Mouse (Mus musculus): ENCODE measurements around the gene Rassf1. TPM values are rescaled to one million over a fixed set of nuclear protein-coding genes. Genes with fewer than 3 reads are reported as not detected.

The Rassf1 gene
- polyA plus RNA-seq, 1 experiment from 2014 or later, result 54.1 TPM

DNA sequence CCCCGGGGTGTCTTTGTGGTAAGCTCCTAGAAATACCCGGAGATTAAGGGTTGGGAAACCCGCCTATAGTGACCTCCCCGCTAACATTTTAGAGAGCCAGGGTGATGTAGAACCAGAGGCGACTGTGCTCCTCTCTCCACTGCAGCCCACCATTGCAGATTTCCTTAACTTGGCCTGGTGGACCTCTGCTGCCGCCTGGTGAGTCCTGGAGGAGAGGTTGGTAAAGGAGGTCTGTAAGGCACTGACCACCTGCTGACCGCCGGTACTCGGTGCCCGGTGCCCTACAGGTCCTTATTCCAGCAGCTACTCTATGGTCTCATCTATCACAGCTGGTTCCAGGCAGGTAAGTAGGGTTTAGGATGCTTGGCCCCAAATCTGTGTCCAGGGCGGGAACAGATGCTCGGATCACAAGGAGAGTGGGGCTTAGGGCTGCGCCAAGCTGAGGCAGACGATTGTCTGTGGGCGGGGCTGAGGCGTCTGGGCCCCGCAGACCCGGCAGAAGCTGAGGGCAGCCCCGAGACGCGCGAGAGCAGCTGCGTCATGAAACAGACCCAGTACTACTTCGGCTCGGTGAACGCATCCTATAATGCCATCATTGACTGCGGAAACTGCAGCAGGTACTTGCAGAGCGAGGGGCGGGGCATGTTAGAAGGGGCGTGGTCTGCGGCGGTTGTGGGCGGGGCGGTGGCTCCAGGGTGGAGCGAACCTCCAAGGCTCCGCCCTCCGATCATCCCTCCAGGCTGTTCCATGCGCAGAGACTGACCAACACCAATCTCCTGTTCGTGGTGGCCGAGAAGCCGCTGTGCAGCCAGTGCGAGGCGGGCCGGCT, 24.9 kb upstream of the Rassf1 start:
- ATAC-seq (ENCODE audit: insufficient read depth) (peak; percentile 72), DNase-seq (peak; percentile 77)
- Histone ChIP-seq H3K4me2 (peak overlapping the region; percentile 70), H3K9ac (no peak overlapping the region), H3K4me3 (ENCODE audit: low read depth, low read length) (peak overlapping the region; percentile 34), H3K36me3 (ENCODE audit: insufficient read depth) (no peaks in the 10 kb centered on the region), H3K27ac (ENCODE audit: low read depth) (no peak overlapping the region), H3K9me3 (ENCODE audit: low read depth, low read length) (no peaks in the 10 kb centered on the region), H3K27me3 (ENCODE audit: insufficient read depth, low read length) (peaks cover 26% of the 10 kb centered on the region), H3K4me1 (ENCODE audit: insufficient read depth) (0 out of 2 replicates have a peak, but pooled peaks cover 7% of the 10 kb centered on the region)
- 6% methylated on average over 44 of the region's 44 CpGs for WGBS
- no peak for TF ChIP-seq CTCF (IDR thresholded peaks at IDR 0.05; ENCODE audit: low read depth)

DNA sequence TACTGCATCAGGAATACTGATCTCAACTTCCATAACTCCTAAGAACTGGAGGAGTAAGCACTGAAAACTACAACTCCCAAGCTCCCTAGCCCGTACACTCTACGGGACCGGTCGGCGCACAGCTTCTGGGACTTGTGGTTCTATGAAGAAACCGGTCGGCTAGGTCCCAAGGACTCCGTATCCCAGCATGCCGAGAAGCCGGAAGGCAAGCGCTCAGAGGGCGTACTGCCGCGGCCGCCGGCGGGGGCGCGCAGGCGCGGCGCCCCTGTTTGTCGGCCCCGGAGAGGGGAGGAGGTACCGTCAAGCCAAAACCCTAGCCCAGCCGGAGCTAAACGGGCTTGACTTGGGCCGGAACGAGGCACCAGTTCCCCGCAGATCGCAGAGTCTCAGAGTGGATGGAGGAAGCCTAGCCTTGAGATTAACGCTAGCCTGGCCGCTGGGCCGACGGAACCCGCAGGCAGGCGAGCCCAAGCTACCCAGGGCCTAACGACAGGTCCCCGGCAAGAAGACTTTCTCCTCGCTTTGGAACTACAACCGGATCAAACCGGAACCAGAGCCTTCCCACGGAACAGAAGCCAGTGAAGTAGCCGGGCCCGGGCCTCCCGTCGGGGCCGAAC, 17.5 kb upstream of the Rassf1 start, which contains the start of gene Tmem115:
TSS of gene Tmem115 (plus strand) at position 155 of the 617 bp plus-strand sequence.
- peaks cover 25% of the 10 kb centered on the region for H3K36me3 ChIP-seq (ENCODE audit: insufficient read depth)
- DNase-seq, result peak; percentile 99
- WGBS, result under 1% methylated on average over 48 of the region's 48 CpGs
- H3K27ac ChIP-seq (ENCODE audit: low read depth), result peak within 1 kb of the TSS; percentile 59
- H3K4me1 ChIP-seq (ENCODE audit: insufficient read depth), result peaks cover 10% of the 10 kb centered on the region
- H3K4me2 ChIP-seq, result peak within 1 kb of the TSS; percentile 97
- no peaks in the 10 kb centered on the region for H3K27me3 ChIP-seq (ENCODE audit: insufficient read depth, low read length)
- no peak for TF ChIP-seq CTCF (IDR thresholded peaks at IDR 0.05; ENCODE audit: low read depth)
- H3K9me3 ChIP-seq (ENCODE audit: low read depth, low read length), result no peaks in the 10 kb centered on the region
- H3K4me3 ChIP-seq (ENCODE audit: low read depth, low read length), result peak within 1 kb of the TSS; percentile 87
- H3K9ac ChIP-seq, result peak within 1 kb of the TSS; percentile 82
- ATAC-seq (ENCODE audit: insufficient read depth), result peak; percentile 98

DNA sequence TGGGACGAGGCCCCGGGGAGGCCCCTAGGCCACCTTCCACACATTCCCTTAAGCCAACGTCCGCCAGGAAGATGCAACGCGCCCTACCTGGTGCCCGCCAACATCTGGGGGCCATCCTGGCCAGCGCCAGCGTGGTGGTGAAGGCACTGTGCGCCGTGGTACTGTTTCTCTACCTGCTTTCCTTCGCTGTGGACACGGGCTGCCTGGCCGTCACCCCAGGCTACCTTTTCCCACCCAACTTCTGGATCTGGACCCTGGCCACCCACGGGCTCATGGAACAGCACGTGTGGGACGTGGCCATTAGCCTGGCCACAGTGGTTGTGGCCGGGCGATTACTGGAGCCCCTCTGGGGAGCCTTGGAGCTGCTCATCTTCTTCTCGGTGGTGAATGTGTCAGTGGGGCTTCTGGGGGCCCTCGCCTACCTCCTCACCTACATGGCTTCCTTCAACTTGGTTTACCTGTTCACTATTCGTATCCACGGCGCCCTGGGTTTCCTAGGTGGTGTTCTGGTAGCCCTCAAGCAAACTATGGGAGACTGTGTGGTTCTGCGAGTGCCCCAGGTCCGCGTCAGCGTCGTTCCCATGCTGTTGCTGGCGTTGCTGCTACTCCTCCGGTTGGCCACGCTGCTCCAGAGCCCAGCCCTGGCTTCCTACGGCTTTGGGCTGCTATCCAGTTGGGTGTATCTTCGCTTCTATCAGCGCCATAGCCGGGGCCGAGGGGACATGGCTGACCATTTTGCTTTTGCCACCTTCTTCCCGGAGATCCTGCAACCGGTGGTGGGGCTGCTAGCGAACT, 16.8 kb upstream of the Rassf1 start:
- H3K4me3 ChIP-seq (ENCODE audit: low read depth, low read length), result peak overlapping the region; percentile 87
- ATAC-seq (ENCODE audit: insufficient read depth) (peak; percentile 4; the same call in 1 of the 2 replicates), DNase-seq (peak; percentile 60)
- no peaks in the 10 kb centered on the region for H3K27me3 ChIP-seq (ENCODE audit: insufficient read depth, low read length)
- TF ChIP-seq CTCF (IDR thresholded peaks at IDR 0.05; ENCODE audit: low read depth), result no peak
- H3K9ac ChIP-seq, result peak overlapping the region; percentile 82
- WGBS, result under 1% methylated on average over 40 of the region's 40 CpGs
- H3K36me3 ChIP-seq (ENCODE audit: insufficient read depth), result peaks cover 32% of the 10 kb centered on the region
- H3K4me1 ChIP-seq (ENCODE audit: insufficient read depth), result peaks cover 10% of the 10 kb centered on the region
- H3K9me3 ChIP-seq (ENCODE audit: low read depth, low read length), result no peaks in the 10 kb centered on the region
- H3K4me2 ChIP-seq, result peak overlapping the region; percentile 97
- peak overlapping the region; percentile 59 for H3K27ac ChIP-seq (ENCODE audit: low read depth)

DNA sequence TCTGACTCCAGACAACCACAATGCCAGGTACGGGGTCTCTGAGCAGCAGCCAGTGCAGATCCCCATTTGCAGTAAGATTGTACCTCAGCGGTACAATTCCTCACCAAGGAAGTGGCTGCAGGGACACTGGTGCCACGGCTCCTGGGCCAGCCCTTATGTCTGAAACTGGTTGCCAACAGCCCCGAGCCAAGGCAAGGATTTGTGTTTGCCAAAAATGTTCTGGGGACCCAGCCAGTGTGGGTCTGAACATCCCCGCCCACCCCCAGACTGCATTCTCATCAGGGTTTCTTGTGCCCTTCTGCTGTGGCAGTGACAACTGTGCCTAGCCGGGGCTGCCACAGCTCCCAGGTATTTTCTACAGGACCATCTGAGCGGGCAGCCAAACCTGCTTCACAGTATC, 13.1 kb upstream of the Rassf1 start:
- Histone ChIP-seq H3K4me2 (no peak overlapping the region), H3K4me1 (ENCODE audit: insufficient read depth) (peaks cover 20% of the 10 kb centered on the region)
- WGBS, result 88% methylated on average over 7 of the region's 7 CpGs

DNA sequence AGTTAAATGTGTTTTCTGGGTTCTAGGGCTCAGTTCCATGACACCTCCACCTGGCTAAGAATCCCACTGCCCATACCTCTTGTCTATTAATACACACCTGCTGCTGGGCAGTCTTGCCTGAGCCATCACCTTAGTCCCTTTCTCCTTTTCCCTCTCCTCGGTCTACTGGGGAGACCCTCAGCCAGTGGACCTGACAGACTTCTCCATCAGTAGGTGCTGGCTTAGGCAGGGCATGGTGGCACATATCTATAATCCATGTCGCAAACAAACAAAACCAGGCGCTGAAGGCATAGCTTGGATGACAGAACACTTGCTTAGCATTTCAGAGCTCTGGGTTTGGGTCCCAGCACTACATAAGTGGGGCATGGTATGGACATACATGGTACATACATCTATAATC, 12.6 kb upstream of the Rassf1 start:
- WGBS, result 91% methylated on average over 3 of the region's 3 CpGs
- H3K4me3 ChIP-seq (ENCODE audit: low read depth, low read length), result no peak overlapping the region

More for the DNA sequence above, 13.1 kb upstream of the Rassf1 start:
- Histone ChIP-seq H3K9ac (no peak overlapping the region), H3K9me3 (ENCODE audit: low read depth, low read length) (no peaks in the 10 kb centered on the region), H3K4me3 (ENCODE audit: low read depth, low read length) (no peak overlapping the region), H3K36me3 (ENCODE audit: insufficient read depth) (peaks cover 39% of the 10 kb centered on the region), H3K27me3 (ENCODE audit: insufficient read depth, low read length) (no peaks in the 10 kb centered on the region), H3K27ac (ENCODE audit: low read depth) (no peak overlapping the region)
- no peak for TF ChIP-seq CTCF (IDR thresholded peaks at IDR 0.05; ENCODE audit: low read depth)
- no peak for DNase-seq
- no peak for ATAC-seq (ENCODE audit: insufficient read depth)

DNA sequence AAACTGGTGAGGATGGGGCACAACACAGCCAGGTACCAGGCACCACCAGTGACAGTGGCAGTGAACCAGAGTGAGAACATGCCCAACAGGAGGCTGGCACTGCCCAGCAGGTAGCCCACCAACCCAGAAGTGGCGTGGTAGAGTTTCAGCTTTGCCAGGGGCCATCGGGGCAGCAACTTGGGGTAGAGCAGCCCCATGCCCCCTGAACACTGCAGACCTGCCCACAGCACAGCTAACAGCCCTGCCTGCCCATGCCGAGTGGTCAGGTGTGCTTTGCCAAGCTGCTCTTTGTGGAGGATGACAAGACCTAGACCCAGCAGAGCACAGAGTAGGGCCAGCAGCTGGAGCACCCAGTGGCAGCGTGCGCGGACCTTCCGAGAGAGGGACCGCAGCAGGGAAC, 11.4 kb upstream of the Rassf1 start:
- no peak overlapping the region for H3K4me2 ChIP-seq
- H3K9ac ChIP-seq, result no peak overlapping the region
- H3K27ac ChIP-seq (ENCODE audit: low read depth), result no peak overlapping the region
- WGBS, result 94% methylated on average over 8 of the region's 8 CpGs
- ATAC-seq (ENCODE audit: insufficient read depth), result no peak
- no peak for TF ChIP-seq CTCF (IDR thresholded peaks at IDR 0.05; ENCODE audit: low read depth)
- H3K36me3 ChIP-seq (ENCODE audit: insufficient read depth), result peaks cover 55% of the 10 kb centered on the region
- no peak for DNase-seq
- H3K4me1 ChIP-seq (ENCODE audit: insufficient read depth), result peaks cover 20% of the 10 kb centered on the region
- H3K4me3 ChIP-seq (ENCODE audit: low read depth, low read length), result no peak overlapping the region
- no peaks in the 10 kb centered on the region for H3K9me3 ChIP-seq (ENCODE audit: low read depth, low read length)
- no peaks in the 10 kb centered on the region for H3K27me3 ChIP-seq (ENCODE audit: insufficient read depth, low read length)

More for the DNA sequence above, 12.6 kb upstream of the Rassf1 start:
- no peak overlapping the region for H3K27ac ChIP-seq (ENCODE audit: low read depth)
- peaks cover 20% of the 10 kb centered on the region for H3K4me1 ChIP-seq (ENCODE audit: insufficient read depth)
- ATAC-seq (ENCODE audit: insufficient read depth), result no peak
- H3K4me2 ChIP-seq, result no peak overlapping the region
- H3K27me3 ChIP-seq (ENCODE audit: insufficient read depth, low read length), result no peaks in the 10 kb centered on the region
- H3K36me3 ChIP-seq (ENCODE audit: insufficient read depth), result peaks cover 43% of the 10 kb centered on the region
- no peak overlapping the region for H3K9ac ChIP-seq
- H3K9me3 ChIP-seq (ENCODE audit: low read depth, low read length), result no peaks in the 10 kb centered on the region
- TF ChIP-seq CTCF (IDR thresholded peaks at IDR 0.05; ENCODE audit: low read depth), result no peak
- DNase-seq, result no peak
